Mouse (Mus musculus) left cerebral cortex, postnatal 36 days (tissue): ENCODE measurements around the gene Ttc28. TPM values are rescaled to one million over a fixed set of nuclear protein-coding genes. Genes with fewer than 3 reads are reported as not detected.
A peak's percentile ranks its signal among the peaks of the same experiment; 100 is the strongest.

ENCODE experiments used
- DNase-seq, 2 experiments: peaks; one replicate each; pipeline ENCODE4 v3.0.0; 2021 to 2022; ENCODE audit warnings: low spot score in 2 of 2, mixed read lengths in 1 of 2
- intact Hi-C: fragments of 180-260 bp; cut with DNase I; formaldehyde crosslinking; loops from one replicate; pipeline ENCODE4 v1.15.1; 2025
- total RNA-seq, 2 experiments: library from RNA; stranded (reverse); gene quantifications; 2 replicates each; pipeline ENCODE4 v1.2.3; 2021

Gene Ttc28
- total RNA-seq, 2 experiments from 2014 or later: 9.6 to 11.9 TPM

- intact Hi-C loops: no loop called here
- DNase-seq: no peak
Measured at GRCm38 (mm10) chr5:111175842-111176241, 296.2 kb downstream of the Ttc28 start.

DNA sequence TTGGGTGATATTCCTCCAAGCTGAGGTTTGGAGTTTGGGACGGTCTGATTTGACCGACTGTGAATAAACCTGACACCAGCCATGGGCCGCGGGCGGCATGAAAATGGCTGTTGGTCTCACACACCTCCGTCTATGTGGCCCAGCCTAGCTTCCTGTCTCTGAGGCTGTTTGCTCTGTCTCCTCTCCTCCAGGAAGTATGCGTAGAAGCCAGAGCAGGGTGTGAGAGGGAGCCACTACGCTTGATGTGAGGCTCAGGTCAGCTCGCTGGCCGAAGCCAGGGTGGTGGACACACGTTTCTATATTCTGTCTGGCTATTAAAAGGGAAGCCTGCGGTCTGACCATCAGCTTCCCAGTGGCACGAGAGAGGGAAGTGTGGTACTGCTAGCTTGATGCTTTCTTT, 296.8 kb downstream of the Ttc28 start:
- DNase-seq: no peak
- intact Hi-C loops: no loop called here

GRCm38 (mm10) chr5:111178324-111179076, 298.9 kb downstream of the Ttc28 start:
- intact Hi-C loops: no loop called here
- DNase-seq: no peak

- no peak for DNase-seq
- intact Hi-C loops: no loop called here
Measured at GRCm38 (mm10) chr5:111179651-111180050, 300.0 kb downstream of the Ttc28 start.

DNA sequence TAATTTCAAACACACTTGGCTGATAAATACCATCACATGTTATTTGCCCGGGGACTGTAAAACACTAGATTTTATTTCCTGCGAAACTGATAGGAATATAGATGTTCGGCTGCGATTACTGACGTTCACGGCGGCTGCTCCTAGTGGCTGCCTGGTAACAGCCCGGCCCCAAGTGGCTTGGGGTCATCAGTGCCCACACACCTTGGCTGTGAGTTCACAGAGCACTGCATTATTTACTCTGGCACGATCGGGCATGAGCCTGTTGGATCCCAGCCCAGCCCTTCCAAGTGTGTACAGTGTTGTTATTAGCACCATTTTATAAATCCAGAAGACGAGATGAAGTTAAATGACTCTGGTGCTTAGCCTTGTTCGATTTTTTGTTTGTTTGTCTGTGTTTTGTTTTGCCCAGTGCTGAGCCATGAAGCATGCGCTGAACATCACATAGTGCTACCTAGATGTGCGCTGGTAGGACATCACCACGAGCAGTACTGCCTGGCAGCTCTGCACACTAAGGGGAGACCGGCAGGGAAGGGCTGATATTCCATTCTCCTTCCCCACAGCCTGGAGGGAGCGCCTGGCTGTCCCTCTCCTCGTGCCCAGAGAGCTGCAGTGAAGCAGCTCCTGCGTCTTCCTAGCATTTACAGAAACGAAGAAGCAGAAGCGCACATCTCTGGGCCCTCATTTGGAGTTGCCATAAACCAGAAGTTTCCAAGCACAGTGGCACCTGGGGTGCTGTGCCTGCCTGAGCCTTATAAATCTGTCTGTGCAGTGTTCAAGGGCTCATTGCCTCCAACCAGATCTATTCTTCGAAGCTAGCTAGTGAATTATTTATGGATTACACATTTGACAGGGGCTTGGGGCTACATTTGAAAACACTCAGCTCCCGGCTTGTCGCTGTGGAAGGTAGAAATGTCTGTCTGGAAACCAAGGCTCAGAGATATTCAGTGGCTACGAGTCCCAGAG, 300.8 kb downstream of the Ttc28 start:
- intact Hi-C loops: no loop called here
- DNase-seq: no peak

- no peak for DNase-seq
- intact Hi-C loops: no loop called here
Measured at GRCm38 (mm10) chr5:111181204-111181912, 301.8 kb downstream of the Ttc28 start.

- intact Hi-C loops: no loop called here
- no peak for DNase-seq
Measured at GRCm38 (mm10) chr5:111186600-111186999, 307.0 kb downstream of the Ttc28 start.

- intact Hi-C loops: no loop called here
- DNase-seq: no peak
Measured at GRCm38 (mm10) chr5:111191972-111192371, 312.4 kb downstream of the Ttc28 start.

- DNase-seq: no peak
- intact Hi-C loops: no loop called here
Measured at GRCm38 (mm10) chr5:111194829-111195228, 315.2 kb downstream of the Ttc28 start.

DNA sequence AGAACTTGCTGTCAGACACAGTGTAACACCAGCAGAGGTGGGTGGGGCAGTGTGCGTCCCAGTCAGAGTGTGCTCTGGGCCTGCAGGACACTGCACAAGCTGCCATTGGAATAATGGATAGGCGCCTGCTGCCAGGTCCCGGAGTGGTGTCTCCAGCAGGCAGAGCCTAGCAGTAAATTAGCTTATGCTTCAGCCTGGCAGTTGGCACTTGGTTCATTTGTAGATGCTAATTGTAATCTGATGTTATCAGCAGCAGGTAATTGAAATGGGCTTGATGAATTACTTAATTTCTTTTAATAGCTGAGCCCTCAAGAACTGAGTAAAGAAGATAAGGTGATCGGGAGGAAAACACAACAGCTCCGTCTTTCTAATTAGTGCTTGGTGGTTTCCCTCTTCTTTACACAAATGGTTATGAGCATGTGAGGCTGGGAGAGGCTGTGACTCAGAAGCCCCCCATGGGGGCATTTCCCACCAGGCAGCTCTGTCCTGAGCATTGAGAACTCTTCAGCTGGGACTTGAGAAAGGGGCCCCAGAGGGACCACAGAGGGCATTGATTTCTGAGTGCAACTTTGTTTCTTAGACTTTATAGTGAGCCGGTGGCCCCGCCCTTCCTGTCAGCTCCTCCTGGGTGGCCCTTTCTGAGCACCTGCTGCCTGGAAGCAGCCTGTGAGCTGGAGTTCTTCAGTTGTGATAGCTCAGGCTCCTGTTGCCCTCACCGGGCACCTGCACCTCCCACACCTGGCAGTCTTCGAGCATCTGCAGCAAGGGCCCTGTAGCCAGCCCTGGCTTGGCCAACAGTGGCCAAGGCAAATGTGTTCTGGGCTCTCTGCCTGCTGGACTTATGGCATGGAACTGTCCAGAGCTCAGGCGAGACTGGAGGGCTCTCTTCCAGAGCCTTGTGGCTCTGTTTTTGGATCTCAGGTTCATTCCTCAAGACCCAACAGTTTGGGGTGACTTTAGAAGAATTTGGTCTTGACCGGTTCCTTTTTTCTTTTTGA, 316.2 kb downstream of the Ttc28 start:
- intact Hi-C loops: no loop called here
- no peak for DNase-seq

GRCm38 (mm10) chr5:111197727-111198126, 318.1 kb downstream of the Ttc28 start:
- DNase-seq: no peak
- intact Hi-C loops: no loop called here

GRCm38 (mm10) chr5:111200167-111200840, 320.7 kb downstream of the Ttc28 start:
- intact Hi-C loops: no loop called here
- no peak for DNase-seq

GRCm38 (mm10) chr5:111200915-111201610, 321.5 kb downstream of the Ttc28 start:
- DNase-seq: peak; percentile 52 to 53
- intact Hi-C loops: no loop called here

DNA sequence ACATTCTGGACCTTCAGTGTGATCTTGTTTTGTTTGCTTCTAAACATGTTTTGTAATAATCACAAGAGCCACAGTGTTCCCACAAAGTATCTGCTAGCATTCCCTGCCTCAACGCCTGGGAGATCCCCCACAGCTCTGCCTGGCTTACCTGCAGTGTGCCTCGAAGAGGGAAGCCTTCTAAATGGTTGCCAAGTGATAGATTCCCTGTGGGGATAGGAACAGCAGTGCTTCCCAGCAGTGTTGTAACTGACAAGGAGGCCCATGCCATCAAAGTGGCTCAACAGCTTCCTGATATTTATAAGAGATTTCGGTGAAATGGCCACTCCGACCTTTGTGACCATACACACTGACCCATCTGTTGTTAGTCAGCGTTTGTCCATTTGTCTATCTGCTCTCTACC, 324.6 kb downstream of the Ttc28 start:
- intact Hi-C loops: no loop called here
- no peak for DNase-seq

DNA sequence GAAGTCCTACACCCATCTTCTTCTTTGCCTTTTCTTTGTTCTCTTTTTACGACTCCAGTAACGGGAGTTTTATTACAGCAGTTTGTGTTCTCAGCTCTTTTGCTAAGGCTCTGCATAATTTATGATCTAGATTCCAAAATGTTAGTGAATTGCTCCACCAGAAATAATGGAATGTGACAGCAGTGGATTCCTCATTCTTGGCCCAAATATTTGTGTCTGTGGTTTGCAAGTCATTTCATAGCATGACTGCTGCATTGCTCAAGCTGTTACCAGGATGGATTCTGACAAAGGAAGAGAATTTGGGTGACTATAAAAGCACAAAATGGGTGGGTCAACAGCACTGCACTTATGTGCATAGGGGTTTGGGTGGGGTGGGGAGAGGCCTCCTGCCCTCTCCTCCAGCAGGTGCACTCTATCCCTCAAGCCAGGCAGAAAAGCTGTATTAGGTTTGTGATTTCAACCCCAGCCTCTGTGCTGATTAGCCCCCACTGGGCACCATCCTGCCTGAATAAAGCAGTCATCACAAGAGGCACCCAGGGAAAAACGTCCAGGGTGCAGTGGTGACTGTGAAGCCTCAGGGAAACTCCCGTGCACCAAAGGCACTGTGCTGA, 325.5 kb downstream of the Ttc28 start:
- no peak for DNase-seq
- intact Hi-C loops: loop anchor here (5.0 kb wide), 2 partner anchors 52 to 223 kb away; no protein-coding TSS in a partner anchor

- no peak for DNase-seq
- intact Hi-C loops: loop anchor here (5.0 kb wide), 2 partner anchors 51 to 224 kb away; no protein-coding TSS in a partner anchor
Measured at GRCm38 (mm10) chr5:111205817-111206216, 326.2 kb downstream of the Ttc28 start.
